Mouse (Mus musculus) T-helper 17 cell (primary cell): ENCODE measurements around the gene 9530077C05Rik.

Experiments used
- in situ Hi-C, 2 experiments: fragments of 300-600 bp; cut with MboI, MseI; formaldehyde crosslinking; loops; 1 replicate in 1 of 2; 2 replicates in 1 of 2; pipeline ENCODE4 v1.15.1; 2025; ENCODE audit warnings: high pct_unique_total_duplicates in 2 of 2

The 9530077C05Rik gene

GRCm38 (mm10) chr9:22455041-22455440, 43.7 kb downstream of the 9530077C05Rik start:
- in situ Hi-C loops: no loop called here

GRCm38 (mm10) chr9:22457142-22457835, 46.0 kb downstream of the 9530077C05Rik start:
- in situ Hi-C loops: no loop called here

GRCm38 (mm10) chr9:22461946-22462345, 50.6 kb downstream of the 9530077C05Rik start:
- in situ Hi-C loops: no loop called here

- in situ Hi-C loops: loop anchor here (5.0 kb wide), 2 partner anchors 54 to 69 kb away; partner anchors contain the start of gene 9530077C05Rik (in 1 of the 2)
Observed at GRCm38 (mm10) chr9:22466212-22466611, 54.9 kb downstream of the 9530077C05Rik start.

- in situ Hi-C loops: loop anchor here (5.0 kb wide), 2 partner anchors 55 to 70 kb away; partner anchors contain the start of gene 9530077C05Rik (in 1 of the 2)
Observed at GRCm38 (mm10) chr9:22467371-22468169, 56.3 kb downstream of the 9530077C05Rik start.

GRCm38 (mm10) chr9:22468170-22468898, 57.0 kb downstream of the 9530077C05Rik start:
- in situ Hi-C loops: loop anchor here (5.0 kb wide), 2 partner anchors 56 to 71 kb away; partner anchors contain the start of gene 9530077C05Rik (in 1 of the 2)

- in situ Hi-C loops: loop anchor here (5.0 kb wide), 2 partner anchors 57 to 72 kb away; partner anchors contain the start of gene 9530077C05Rik (in 1 of the 2)
Observed at GRCm38 (mm10) chr9:22468899-22469259, 57.6 kb downstream of the 9530077C05Rik start.

- in situ Hi-C loops: loop anchor here (5.0 kb wide), 2 partner anchors 57 to 72 kb away; partner anchors contain the start of gene 9530077C05Rik (in 1 of the 2)
Observed at GRCm38 (mm10) chr9:22469643-22470042, 58.3 kb downstream of the 9530077C05Rik start, which contains the start of gene Rp9. TSS of gene Rp9 (minus strand) at chr9:22469743.

- in situ Hi-C loops: no loop called here
Observed at GRCm38 (mm10) chr9:22475424-22475868, 64.1 kb downstream of the 9530077C05Rik start, which contains the start of gene Bbs9. TSS of gene Bbs9 (plus strand) at chr9:22475715.

- in situ Hi-C loops: no loop called here
Observed at GRCm38 (mm10) chr9:22476265-22476664, 65.0 kb downstream of the 9530077C05Rik start.

GRCm38 (mm10) chr9:22478946-22479345, 67.6 kb downstream of the 9530077C05Rik start:
- in situ Hi-C loops: no loop called here

- in situ Hi-C loops: no loop called here
Observed at GRCm38 (mm10) chr9:22483866-22484561, 72.7 kb downstream of the 9530077C05Rik start.

GRCm38 (mm10) chr9:22484562-22485308, 73.4 kb downstream of the 9530077C05Rik start:
- in situ Hi-C loops: no loop called here

- in situ Hi-C loops: no loop called here
Observed at GRCm38 (mm10) chr9:22486211-22486610, 74.9 kb downstream of the 9530077C05Rik start.

GRCm38 (mm10) chr9:22488963-22489362, 77.7 kb downstream of the 9530077C05Rik start:
- in situ Hi-C loops: no loop called here
